Mouse (Mus musculus) 3T3-L1 (cell line): ENCODE data around the gene Fam214b.
A peak's percentile ranks its signal among the peaks of the same experiment; 100 is the strongest.

ENCODE experiments used
- DNase-seq: peaks from one replicate; pipeline ENCODE4 v3.0.0-alpha.2; 2015; ENCODE audit warnings: low read depth, low spot score

Gene Fam214b

DNA sequence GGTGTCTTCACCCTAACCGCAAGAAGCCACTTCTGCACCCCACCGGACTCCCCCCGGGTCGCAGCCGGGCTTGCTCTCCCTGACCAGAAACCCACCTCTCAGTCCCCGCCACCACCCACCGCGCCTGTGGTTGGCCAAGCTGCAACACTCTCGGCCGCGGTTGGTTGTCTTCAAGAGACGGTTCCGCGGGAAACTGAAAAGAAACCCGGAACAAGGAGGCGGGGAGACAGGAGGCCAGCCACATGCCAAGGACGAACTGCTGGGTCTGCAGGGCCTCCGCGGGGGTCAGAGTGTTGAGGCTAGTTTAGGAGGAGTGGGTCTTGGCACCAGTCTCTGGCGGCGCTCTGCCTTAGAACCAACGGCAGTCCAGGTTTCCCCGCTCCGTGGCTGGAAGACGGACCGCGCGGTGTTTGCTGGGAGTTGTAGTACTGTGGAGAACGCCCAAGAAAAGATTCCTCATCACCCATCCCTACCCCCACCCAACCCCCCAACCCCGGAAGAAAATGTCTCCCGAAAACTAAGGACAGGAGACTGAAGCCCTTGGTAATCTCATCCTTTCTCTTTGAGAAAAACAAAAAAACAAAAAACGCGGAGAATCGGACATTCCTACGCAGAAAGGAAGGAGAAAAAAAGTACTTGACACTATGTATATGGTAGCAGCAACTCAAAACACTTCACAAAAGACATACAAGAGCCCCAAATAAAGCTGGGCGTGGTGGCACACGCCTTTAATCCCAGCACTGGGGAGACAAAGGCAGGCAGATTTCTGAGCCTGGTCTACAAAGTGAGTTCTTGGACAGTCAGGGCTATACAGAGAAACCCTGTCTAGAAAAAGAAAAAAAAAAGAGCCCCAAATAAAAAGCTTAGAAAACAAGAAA is 35.6 kb downstream of the Fam214b start, which contains the start of gene Fancg:
Fancg (minus strand) TSS at position 346 of the 878 bp plus-strand sequence.
- DNase-seq = peak; percentile 80

DNA sequence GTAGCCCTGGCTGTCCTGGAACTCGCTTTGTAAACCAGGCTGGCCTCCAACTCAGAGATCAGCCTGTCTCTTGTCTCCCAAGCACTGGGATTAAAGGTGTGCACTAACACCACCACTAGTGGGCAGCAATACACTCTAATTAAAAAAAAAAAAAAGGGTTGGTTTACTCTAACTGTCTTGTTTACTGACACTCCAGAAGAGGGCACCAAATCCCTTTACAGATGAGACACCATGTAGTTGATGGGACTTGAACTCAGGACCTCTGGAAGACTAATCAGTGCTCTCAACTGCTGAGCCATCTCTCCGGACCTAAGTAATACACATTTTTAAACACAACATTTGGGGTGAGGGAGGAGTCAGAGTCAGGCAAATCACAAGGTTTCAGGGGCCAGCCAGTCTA is 40.3 kb downstream of the Fam214b start:
- peak; percentile 86 for DNase-seq

GRCm38 (mm10) chr4:43004951-43005350 is 41.1 kb downstream of the Fam214b start:
- DNase-seq = no peak

DNA sequence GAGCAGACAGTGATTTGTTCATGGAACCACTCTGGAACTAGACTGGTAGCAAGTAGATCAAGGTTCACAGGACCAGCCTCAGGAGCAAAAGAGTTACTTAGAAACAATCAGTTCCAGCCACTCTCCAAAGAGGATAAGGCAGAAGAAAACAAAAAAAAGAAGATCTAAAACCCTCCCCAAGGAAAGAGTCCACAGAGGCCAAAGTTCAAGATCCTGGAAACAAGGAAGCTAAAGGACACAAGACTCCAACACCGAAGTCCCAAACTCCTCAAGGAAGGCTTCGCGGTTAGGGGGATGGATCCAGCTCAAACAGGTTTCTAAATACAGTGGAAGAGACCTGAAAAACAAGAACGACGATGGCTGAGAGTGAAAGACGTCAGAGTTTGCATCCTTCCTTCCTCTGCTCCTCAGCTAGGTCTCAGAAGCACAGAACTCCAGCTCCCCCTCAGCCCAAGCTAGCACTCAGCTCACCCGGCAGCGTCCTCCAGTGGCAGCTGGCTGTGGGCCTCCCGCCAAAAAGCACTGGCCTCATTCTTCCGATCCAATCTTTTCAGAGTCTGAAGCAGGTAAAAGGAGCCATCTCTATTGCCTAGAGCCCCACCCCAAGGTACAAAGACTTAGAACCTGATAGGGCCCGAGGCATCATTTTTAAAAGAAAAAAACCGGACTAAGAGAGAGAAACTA is 43.1 kb downstream of the Fam214b start:
- DNase-seq = no peak

- DNase-seq = no peak
Observed at GRCm38 (mm10) chr4:43001272-43001671, 44.7 kb downstream of the Fam214b start.

DNA sequence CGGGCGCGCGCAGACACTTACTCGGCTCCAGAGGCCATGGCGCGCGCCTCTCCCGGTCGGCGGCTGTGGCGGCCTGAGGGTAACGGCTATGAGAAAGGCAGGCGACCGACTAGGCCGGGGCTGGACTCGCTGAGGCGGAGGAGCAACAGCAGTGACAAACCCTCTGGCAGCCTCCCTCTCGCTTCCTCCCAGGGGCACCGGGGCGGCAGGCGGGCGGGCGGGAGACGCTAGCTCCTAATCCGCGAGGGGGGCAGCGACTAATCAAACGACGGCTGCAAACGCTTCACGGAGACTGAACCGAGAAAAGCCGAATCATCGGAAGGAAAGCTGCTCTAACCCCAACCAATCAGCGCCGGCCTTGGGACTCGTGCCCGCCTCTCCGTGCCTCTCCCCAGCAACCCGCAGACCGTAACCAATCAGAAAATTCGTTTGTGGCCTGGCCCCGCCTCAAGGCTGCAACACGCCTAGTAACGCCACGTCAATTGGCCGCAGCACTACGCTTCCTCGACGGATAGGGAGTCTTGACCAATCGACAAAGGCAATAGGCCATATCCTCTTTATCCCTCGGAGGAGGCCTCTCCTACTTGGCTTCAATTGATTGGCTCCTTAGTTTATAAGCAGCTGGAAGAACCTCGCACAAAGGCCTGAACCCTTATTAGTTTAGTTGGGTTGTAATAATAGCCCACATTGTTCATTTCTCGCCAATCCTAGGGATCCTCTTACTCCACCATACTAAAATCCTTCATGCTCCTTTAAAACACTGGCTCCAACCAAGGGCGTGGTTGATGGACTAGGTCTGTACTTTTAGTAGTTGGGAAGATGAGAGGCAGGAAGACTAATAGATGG is 45.7 kb downstream of the Fam214b start, which contains the start of gene Vcp:
Vcp (minus strand) TSS at position 367 of the 846 bp plus-strand sequence.
- DNase-seq = peak; percentile 99

DNA sequence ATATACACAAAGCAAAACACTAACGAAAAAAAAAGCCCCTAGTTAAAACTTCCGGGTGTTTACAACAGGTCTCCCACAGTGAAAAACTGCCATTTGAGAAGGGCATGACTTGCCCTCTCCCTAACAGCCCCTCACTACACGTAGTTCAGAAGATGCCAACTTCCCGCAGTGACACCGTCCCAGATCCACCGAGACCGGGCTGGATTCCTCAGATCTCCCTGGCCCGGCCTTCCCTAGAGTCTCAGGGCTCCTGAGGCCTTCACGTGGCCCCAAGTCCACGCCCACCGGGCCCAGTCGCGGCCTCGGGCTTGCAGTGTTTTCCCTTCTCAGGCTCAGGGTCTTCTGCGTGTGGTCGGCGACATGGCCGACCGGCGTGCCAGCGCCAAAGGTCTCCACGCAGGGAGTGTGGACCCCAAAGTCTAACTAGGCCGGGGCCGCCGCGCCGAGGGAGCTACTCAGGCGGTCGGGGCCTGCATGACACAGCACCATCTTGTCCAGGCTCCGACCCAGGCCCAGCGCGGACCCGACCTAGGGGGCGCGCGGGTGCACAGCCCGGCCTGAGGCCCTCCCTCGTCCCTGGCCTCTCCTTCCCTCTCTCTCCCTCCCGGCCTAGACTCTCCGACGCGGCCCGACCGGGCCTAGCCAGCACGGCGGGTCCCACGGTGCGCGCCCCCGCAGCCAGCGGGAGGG is 46.4 kb downstream of the Fam214b start:
- DNase-seq = peak; percentile 78

GRCm38 (mm10) chr4:42998022-42998421 is 48.0 kb downstream of the Fam214b start:
- no peak for DNase-seq

GRCm38 (mm10) chr4:42988296-42988695 is 57.7 kb downstream of the Fam214b start:
- no peak for DNase-seq
